Mouse (Mus musculus): ENCODE measurements around the gene V1rd19. TPM values are rescaled to one million over a fixed set of nuclear protein-coding genes. Genes with fewer than 3 reads are reported as not detected.
A peak's percentile ranks its signal among the peaks of the same experiment; 100 is the strongest.
"Not testable (repeated sequence)": the region's sequence is repeated elsewhere in the genome, so short reads cannot be mapped to it uniquely, and the experiment has no call there.

The V1rd19 gene
- not detected for total RNA-seq (2021)
- long read RNA-seq, experiment 1 = 0 reads
- long read RNA-seq, experiment 2 = 0 reads

GRCm38 (mm10) chr7:24001391-24001790 is at the start of gene V1rd19:
TSS of gene V1rd19 (plus strand) at chr7:24001691.
- no peak for TF ChIP-seq CTCF (conservative IDR thresholded peaks at IDR 0.05)
- no peak within 1 kb of the TSS for H3K4me3 ChIP-seq
- H3K27ac ChIP-seq = no peak within 1 kb of the TSS
- DNase-seq (ENCODE audit: low spot score in 2 of 2) = no peak

GRCm38 (mm10) chr7:23968044-23968443 is 33.4 kb upstream of the V1rd19 start:
- DNase-seq (ENCODE audit: low spot score in 2 of 2) = peak in 1 of 2 experiments; percentile 20
- H3K27ac ChIP-seq, H3K4me3 ChIP-seq: not testable (repeated sequence)
- TF ChIP-seq CTCF (conservative IDR thresholded peaks at IDR 0.05) = peak; percentile 73

GRCm38 (mm10) chr7:23974315-23974714 is 27.2 kb upstream of the V1rd19 start, which contains the start of gene Vmn1r181:
TSS of gene Vmn1r181 (plus strand) at chr7:23974615.
- H3K27ac ChIP-seq; DNase-seq (ENCODE audit: low spot score in 2 of 2); H3K4me3 ChIP-seq: not testable (repeated sequence)

- no peak for TF ChIP-seq CTCF (conservative IDR thresholded peaks at IDR 0.05)
- DNase-seq (ENCODE audit: low spot score in 2 of 2) = no peak
- no peak within 1 kb of the TSS for H3K27ac ChIP-seq
- no peak within 1 kb of the TSS for H3K4me3 ChIP-seq
Measured at GRCm38 (mm10) chr7:24052660-24053304, 51.3 kb downstream of the V1rd19 start, which contains the start of gene Vmn1r183. TSS of gene Vmn1r183 (plus strand) at chr7:24053254.

Other genes with a start within 250 kb of the V1rd19 start
- gene Vmn1r174, start 249.4 kb upstream of the V1rd19 start, total RNA-seq (2021) = not detected
- gene Vmn1r175, start 191.0 kb upstream of the V1rd19 start, total RNA-seq (2021) = not detected
- gene Vmn1r176, start 164.3 kb upstream of the V1rd19 start, total RNA-seq (2021) = not detected
- gene Vmn1r177, start 135.2 kb upstream of the V1rd19 start, total RNA-seq (2021) = not detected
- gene Vmn1r178, start 109.7 kb upstream of the V1rd19 start, total RNA-seq (2021) = not detected
- gene Vmn1r179, start 74.7 kb upstream of the V1rd19 start, total RNA-seq (2021) = not detected
- gene Vmn1r180, start 51.1 kb upstream of the V1rd19 start, total RNA-seq (2021) = not detected
- not detected for gene Vmn1r181, start 27.1 kb upstream of the V1rd19 start, total RNA-seq (2021)
- not detected for gene Vmn1r183, start 51.6 kb downstream of the V1rd19 start, total RNA-seq (2021)
- gene Zfp180, start 80.2 kb downstream of the V1rd19 start, total RNA-seq (2021) = 10 to 100 TPM; 44.0 to 45.5 TPM
- 10 to 100 TPM; 10.4 to 13.9 TPM for gene Zfp112, start 110.6 kb downstream of the V1rd19 start, total RNA-seq (2021)
- 10 to 100 TPM; 21.1 to 21.8 TPM for gene Zfp235, start 132.5 kb downstream of the V1rd19 start, total RNA-seq (2021)
- gene Zfp114, start 173.4 kb downstream of the V1rd19 start, total RNA-seq (2021) = 1 to 10 TPM; 3.4 to 4.3 TPM
- gene Zfp111, start 209.8 kb downstream of the V1rd19 start, total RNA-seq (2021) = 10 to 100 TPM; 11.0 TPM
- 1 to 10 TPM; 8.6 TPM for gene Zfp109, start 235.9 kb downstream of the V1rd19 start, total RNA-seq (2021)